Mouse (Mus musculus): ENCODE measurements around the gene Olfr1389.
"Not testable (repeated sequence)": the region's sequence is repeated elsewhere in the genome, so short reads cannot be mapped to it uniquely, and the experiment has no call there.

Gene Olfr1389

DNA sequence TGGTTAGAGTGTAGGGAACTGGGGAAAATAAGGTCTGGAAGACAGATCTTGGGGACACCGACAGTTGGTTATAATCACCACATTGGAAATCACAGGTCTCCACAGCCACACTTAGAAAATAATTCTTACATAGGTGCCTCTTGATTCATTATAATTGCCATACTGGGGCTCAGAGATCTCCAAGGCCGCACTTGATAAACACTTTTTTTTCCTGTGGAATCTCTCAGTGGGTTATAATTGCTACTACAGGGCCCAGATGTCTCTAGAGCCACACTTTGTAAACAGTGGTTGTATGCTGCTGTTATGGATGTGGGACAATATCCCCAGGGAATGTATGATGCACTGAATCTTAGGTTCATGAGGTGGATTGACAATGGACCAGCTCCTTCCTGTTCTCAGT lies at the start of gene Olfr1389:
Gene Olfr1389 (plus strand): TSS at position 301 of the 400 bp plus-strand sequence.
- no peak for DNase-seq (ENCODE audit: low read depth, low spot score)

DNA sequence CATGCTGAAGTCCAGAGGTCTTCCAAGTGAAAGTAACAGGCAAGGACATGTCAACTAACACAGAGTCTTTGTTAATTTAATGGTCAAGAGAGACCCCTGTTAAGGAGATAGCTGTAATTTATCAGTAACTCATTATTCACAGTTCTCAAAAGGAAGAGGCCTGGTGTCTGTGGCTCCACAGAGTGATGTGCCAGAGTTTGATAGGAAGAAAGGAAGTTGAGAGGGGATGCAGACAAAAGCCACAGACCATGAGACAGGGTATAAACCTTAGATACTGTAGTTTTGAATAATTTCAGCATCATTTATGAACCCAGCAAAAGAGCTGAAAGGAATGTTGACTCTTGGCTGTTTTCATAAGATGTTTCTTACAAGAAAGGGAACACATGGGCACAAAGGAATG lies 39.7 kb upstream of the Olfr1389 start:
- DNase-seq (ENCODE audit: low read depth, low spot score) = no peak

DNA sequence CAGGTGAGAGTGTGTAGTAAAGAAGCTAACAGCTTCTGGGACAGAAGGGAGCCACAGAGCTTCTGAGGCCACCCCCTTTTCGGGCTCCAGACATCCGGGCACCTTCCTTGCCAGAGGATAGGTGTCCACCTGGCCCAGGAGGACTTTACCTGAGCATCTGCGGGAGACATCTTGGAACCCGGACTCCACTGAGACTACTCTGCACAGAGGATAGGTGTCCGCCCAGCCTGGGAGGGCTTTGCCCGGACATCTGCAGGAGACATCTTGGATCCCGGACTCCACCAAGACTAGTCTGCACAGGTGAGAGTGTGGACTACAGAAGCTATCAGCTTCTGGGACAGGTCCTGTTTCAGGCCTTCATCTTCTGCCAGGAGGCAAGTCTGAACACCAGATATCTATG lies 36.7 kb upstream of the Olfr1389 start:
- DNase-seq (ENCODE audit: low read depth, low spot score) = not testable (repeated sequence)

DNA sequence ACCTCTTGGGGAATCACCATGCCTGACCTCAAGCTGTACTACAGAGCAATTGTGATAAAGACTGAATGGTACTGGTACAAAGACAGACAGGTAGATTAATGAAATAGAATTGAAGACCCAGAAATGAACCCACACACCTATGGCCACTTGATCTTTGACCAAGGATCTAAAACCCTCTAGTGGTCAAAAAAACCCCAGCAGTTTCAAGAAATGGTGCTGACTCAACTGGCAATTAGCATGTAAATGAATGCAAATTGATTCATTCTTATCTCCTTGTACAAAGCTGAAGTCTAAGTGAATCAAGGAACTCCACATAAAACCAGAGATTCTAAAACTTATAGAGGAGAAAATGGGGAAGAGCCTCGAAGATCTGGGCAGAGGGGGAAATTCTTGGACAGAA lies 30.2 kb upstream of the Olfr1389 start:
- DNase-seq (ENCODE audit: low read depth, low spot score) = not testable (repeated sequence)

DNA sequence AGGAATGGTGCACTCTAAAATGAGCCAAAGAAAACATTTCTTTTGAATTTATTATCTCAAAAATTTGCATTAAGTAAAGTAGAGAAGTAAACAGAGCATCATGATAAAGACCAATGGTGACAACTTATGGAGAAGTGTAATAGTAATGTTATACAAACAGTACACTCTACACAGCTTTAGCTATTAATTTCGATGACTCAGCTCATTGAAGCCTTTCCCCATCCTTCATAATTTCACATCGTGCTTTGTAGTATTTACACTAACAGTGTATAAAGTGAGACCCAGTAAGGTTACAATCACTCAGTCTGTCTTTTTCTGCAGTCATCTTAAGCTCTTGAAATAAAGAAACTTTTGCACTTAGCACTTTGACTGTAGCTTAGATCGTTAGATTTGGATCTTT lies 16.1 kb upstream of the Olfr1389 start:
- no peak for DNase-seq (ENCODE audit: low read depth, low spot score)

DNA sequence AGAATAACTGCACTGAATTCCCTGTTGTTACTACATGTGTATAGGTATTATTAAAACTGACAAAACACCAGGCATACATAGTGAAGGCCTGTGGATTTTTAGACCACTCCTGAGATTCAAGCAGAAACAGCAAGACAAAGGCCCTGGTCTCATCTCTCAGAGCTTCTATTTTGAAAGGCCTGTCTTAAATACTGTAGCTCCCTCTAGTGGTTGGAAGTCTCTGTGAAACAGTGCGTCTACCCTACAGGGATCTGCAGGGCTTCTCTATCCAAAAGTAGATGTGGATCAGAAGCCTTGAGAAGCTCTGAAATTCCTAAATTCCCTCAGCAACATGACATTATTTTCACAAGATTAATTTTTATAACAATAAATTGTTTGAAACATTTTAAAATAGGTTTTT lies 12.3 kb upstream of the Olfr1389 start:
- DNase-seq (ENCODE audit: low read depth, low spot score) = peak; percentile 8

DNA sequence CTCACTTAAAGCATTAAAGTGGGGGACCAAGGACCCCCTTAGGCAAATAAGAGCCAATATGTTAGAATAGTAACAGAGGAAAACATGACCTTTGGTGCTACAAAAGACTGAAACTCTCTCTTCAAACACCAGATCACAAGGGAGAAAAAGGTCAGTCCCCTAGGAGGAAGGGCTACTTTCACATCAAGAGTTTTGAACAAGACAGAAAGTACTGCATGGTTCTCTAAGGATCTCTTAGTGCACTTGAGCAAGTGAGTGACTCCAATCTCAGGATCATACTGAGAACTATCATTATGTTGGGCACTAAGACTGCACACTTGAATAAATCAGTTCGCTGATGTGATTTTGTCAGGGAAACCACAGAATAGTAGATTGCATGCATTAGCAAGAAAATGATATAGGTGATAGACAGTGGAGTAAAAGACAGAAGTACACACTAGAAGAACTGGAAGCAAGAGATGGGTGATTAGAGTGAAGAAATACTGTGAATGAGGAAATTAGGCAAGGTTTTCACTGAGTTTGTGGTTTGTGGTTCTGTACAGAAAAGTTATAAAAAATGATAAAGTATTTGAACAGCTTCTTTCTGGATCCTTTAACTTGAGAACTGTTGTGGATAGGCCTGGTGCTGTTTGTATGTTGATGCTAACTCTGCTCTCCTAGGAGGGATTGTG lies 2.5 kb downstream of the Olfr1389 start:
- no peak for DNase-seq (ENCODE audit: low read depth, low spot score)

DNA sequence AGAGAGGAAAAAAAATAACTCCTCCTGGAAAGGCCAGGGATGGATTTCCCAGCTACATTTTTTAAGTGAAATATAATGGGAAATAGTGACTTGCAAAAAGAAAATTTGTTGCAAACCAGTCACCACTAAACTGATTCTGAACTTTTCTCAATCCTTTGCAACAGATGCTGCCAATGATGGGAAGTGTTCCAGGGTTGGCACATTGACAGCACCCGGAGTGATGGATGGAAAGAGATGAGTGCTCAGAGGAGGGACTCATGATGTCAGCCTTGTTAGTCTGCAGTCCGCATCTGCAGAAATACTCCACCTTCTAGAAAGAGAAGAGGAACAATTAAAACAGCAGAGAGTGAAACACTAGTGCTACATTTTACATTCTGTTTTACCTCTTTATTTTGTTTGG lies 6.8 kb downstream of the Olfr1389 start:
- DNase-seq (ENCODE audit: low read depth, low spot score) = no peak

DNA sequence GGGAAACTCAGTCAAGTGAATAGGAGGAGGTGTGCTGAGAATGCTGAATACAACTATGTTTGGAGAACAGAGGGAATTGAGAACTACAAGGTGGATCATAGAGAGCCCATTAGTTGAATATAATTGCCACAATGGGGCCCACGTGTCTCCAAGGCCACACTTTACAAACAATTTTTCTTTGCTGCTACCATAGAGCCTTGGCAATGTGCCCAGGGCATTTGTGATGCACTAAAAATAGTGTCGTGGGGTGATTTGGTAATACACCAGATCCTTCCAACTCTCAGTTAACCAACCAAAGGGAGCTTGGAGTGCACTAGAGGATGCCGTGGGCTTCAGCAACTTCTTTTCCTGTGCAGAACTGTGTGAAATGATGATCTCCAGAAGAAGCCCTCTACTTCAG lies 13.5 kb downstream of the Olfr1389 start, which contains the start of gene Olfr1388:
Gene Olfr1388 (plus strand): TSS at position 214 of the 400 bp plus-strand sequence.
- DNase-seq (ENCODE audit: low read depth, low spot score) = no peak

DNA sequence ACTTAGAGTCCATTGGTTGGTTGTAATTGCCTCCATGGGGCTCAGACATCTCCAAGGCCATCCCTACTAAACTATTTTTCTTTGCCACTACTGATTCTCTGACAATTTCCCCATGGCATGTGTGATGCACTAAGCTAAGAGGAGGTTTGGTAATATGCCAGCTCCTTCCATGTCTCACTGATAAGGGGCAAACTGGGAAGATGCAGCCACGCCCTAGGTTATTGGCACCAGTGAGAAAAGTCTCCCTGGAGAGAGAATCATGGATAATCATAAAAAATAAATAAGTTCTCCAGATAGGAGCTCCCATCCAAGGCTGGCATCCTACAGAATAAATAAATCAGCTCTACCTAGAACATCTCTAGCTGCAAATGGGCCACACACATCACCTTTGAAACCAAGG lies 32.2 kb downstream of the Olfr1389 start, which contains the start of gene Olfr1387:
Gene Olfr1387 (plus strand): TSS at position 301 of the 400 bp plus-strand sequence.
- no peak for DNase-seq (ENCODE audit: low read depth, low spot score)

DNA sequence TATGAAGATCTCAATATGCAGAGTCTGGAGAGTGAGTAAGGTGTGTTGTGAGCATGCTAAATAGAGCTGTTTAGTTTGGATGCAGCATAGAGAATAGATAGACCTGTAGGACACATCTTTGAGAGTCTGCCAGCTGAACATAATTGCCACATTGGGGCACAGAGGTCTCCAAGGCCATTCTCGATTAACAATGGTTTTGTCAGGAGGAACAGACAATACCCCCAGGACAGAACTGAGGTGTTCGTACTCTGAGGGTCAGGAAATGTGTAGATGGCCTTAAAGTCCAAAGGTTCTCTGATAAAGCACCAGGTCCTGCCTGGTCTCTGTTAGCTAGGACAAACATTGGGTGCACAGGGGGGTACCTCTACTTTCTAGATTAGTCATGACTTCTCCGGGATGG lies 41.9 kb downstream of the Olfr1389 start, which contains the start of gene Olfr1386:
Gene Olfr1386 (plus strand): TSS at position 301 of the 400 bp plus-strand sequence.
- not testable (repeated sequence) for DNase-seq (ENCODE audit: low read depth, low spot score)

Data from embryo, embryonic 11.5 days (tissue).